Mouse (Mus musculus) CH12.LX (cell line): Measurements from ENCODE around the gene Pex11b. TPM values are rescaled to one million over a fixed set of nuclear protein-coding genes. Genes with fewer than 3 reads are reported as not detected.

ENCODE experiments used
- DNase-seq: peaks from one replicate; pipeline ENCODE4 v3.0.0-alpha.2; 2013; ENCODE audit errors: extremely low read depth
- H3K27ac ChIP-seq: 2 replicates; pipeline ENCODE4 v1.5.1; 2012; ENCODE audit warnings: low read depth, mild to moderate bottlenecking, control low read depth, moderate library complexity; ENCODE audit not compliant: insufficient read depth
- H3K27me3 ChIP-seq: replicated peaks from 2 replicates; pipeline ENCODE3; 2012; ENCODE audit warnings: inconsistent platforms
- H3K36me3 ChIP-seq, 2 experiments: replicated peaks in 1 of 2; 2 replicates each; pipeline versions ENCODE3 to v1.6.1; 2012; ENCODE audit warnings: inconsistent platforms in 1 of 2, low read length in 1 of 2, mild to moderate bottlenecking in 1 of 2, mixed read lengths in 1 of 2, moderate library complexity in 1 of 2; ENCODE audit not compliant: control insufficient read depth in 1 of 2, insufficient read depth in 1 of 2
- H3K4me1 ChIP-seq, 2 experiments: 2 replicates each; pipeline ENCODE4 v1.6.1; 2012; ENCODE audit warnings: inconsistent platforms in 1 of 2, moderate library complexity in 1 of 2; ENCODE audit not compliant: insufficient read depth in 2 of 2, control insufficient read depth in 1 of 2
- H3K4me2 ChIP-seq: 2 replicates; pipeline ENCODE4 v1.6.1; 2012; ENCODE audit warnings: low read depth, mild to moderate bottlenecking, control low read depth; ENCODE audit not compliant: poor library complexity, insufficient read depth, severe bottlenecking
- H3K4me3 ChIP-seq, 3 experiments: fragments of 150-350 bp in 1 of 3; sonication (generic) in 1 of 3; replicated peaks in 1 of 3; 2 replicates each; pipeline versions ENCODE3 to v1.5.1; 2011 to 2012; ENCODE audit warnings: low read depth in 2 of 3, low read length in 2 of 3, mild to moderate bottlenecking in 2 of 3, moderate library complexity in 2 of 3, control low read depth in 1 of 3, improper control_type of control experiment in 1 of 3, inconsistent platforms in 1 of 3, mixed read lengths in 1 of 3; ENCODE audit not compliant: poor library complexity in 1 of 3
- H3K79me2 ChIP-seq: replicated peaks from 2 replicates; pipeline ENCODE4 v1.6.1; 2012; ENCODE audit warnings: mild to moderate bottlenecking, moderate library complexity; ENCODE audit not compliant: control insufficient read depth, poor library complexity, insufficient read depth, severe bottlenecking; ENCODE audit errors: extremely low read depth
- H3K9ac ChIP-seq: 2 replicates; pipeline ENCODE4 v1.6.1; 2012; ENCODE audit warnings: low read depth, mild to moderate bottlenecking, control low read depth, moderate library complexity; ENCODE audit not compliant: insufficient read depth
- H3K9me3 ChIP-seq: replicated peaks from 2 replicates; pipeline ENCODE3; 2012; ENCODE audit warnings: low read length, inconsistent platforms, mixed read lengths
- ELF1 ChIP-seq: IDR thresholded peaks from 2 replicates; pipeline ENCODE4 v1.6.1; 2014; ENCODE audit warnings: low read depth, mild to moderate bottlenecking, inconsistent platforms, low read length, improper control_type of control experiment
- EP300 ChIP-seq: IDR thresholded peaks from 2 replicates; pipeline ENCODE4 v1.6.1; 2011; ENCODE audit warnings: low read length, improper control_type of control experiment
- ETS1 ChIP-seq: conservative IDR thresholded peaks from 2 replicates; pipeline ENCODE4 v1.6.1; 2012; ENCODE audit warnings: low read depth, mild to moderate bottlenecking, inconsistent platforms, low read length, improper control_type of control experiment, moderate library complexity
- IRF4 ChIP-seq: IDR thresholded peaks from 2 replicates; pipeline ENCODE4 v1.6.1; 2014; ENCODE audit warnings: low read depth, mild to moderate bottlenecking, inconsistent platforms, low read length, improper control_type of control experiment
- JUN ChIP-seq: IDR thresholded peaks from 2 replicates; pipeline ENCODE4 v1.6.1; 2011; ENCODE audit warnings: low read depth, mild to moderate bottlenecking, low read length, improper control_type of control experiment, moderate library complexity; ENCODE audit not compliant: insufficient read depth
- JUND ChIP-seq: conservative IDR thresholded peaks from 2 replicates; pipeline ENCODE4 v1.6.1; 2011; ENCODE audit warnings: low read depth, low read length, improper control_type of control experiment
- MAFK ChIP-seq: IDR thresholded peaks from 2 replicates; pipeline ENCODE4 v1.6.1; 2011; ENCODE audit warnings: low read length, improper control_type of control experiment; ENCODE audit not compliant: insufficient replicate concordance
- MEF2A ChIP-seq: IDR thresholded peaks from 2 replicates; pipeline ENCODE4 v1.6.1; 2014; ENCODE audit warnings: low read depth, mild to moderate bottlenecking, inconsistent platforms, low read length, improper control_type of control experiment, borderline replicate concordance
- MYC ChIP-seq: IDR thresholded peaks from 2 replicates; pipeline ENCODE4 v1.6.1; 2011; ENCODE audit warnings: low read depth, mild to moderate bottlenecking, improper control_type of control experiment, low read length
- NELFE ChIP-seq: IDR thresholded peaks from 2 replicates; pipeline ENCODE4 v1.6.1; 2011; ENCODE audit warnings: low read depth, low read length, improper control_type of control experiment
- NRF1 ChIP-seq: IDR thresholded peaks from 2 replicates; pipeline ENCODE4 v1.6.1; 2014; ENCODE audit warnings: low read depth, mild to moderate bottlenecking, inconsistent platforms, low read length, improper control_type of control experiment, moderate library complexity
- POLR2A ChIP-seq: IDR thresholded peaks from 2 replicates; pipeline ENCODE4 v1.6.1; 2011; ENCODE audit warnings: low read depth, mild to moderate bottlenecking, improper control_type of control experiment, low read length
- RAD21 ChIP-seq: IDR thresholded peaks from 2 replicates; pipeline ENCODE4 v1.6.1; 2011; ENCODE audit warnings: low read depth, mild to moderate bottlenecking, low read length, improper control_type of control experiment, moderate library complexity
- RCOR1 ChIP-seq: conservative IDR thresholded peaks from 2 replicates; pipeline ENCODE4 v1.6.1; 2012; ENCODE audit warnings: low read depth, mild to moderate bottlenecking, inconsistent platforms, low read length, improper control_type of control experiment
- SIN3A ChIP-seq: IDR thresholded peaks from 2 replicates; pipeline ENCODE4 v1.6.1; 2012; ENCODE audit warnings: low read length, improper control_type of control experiment, inconsistent platforms
- SMC3 ChIP-seq: IDR thresholded peaks from 2 replicates; pipeline ENCODE4 v1.6.1; 2011; ENCODE audit warnings: low read depth, low read length, improper control_type of control experiment
- TBP ChIP-seq: conservative IDR thresholded peaks from 2 replicates; pipeline ENCODE4 v1.6.1; 2011; ENCODE audit warnings: low read depth, low read length, improper control_type of control experiment
- TCF12 ChIP-seq: IDR thresholded peaks from 2 replicates; pipeline ENCODE4 v1.6.1; 2014; ENCODE audit warnings: low read depth, mild to moderate bottlenecking, inconsistent platforms, low read length, improper control_type of control experiment
- USF1 ChIP-seq: IDR thresholded peaks from 2 replicates; pipeline ENCODE4 v1.6.1; 2014; ENCODE audit warnings: low read depth, mild to moderate bottlenecking, inconsistent platforms, low read length, improper control_type of control experiment
- ZC3H11A ChIP-seq: IDR thresholded peaks from 2 replicates; pipeline ENCODE4 v1.6.1; 2012; ENCODE audit warnings: low read depth, mild to moderate bottlenecking, inconsistent platforms, low read length, improper control_type of control experiment
- dilution Hi-C: fragments of 300-500 bp; cut with MboI; formaldehyde crosslinking; loops from 2 replicates; pipeline ENCODE4 v1.14.3; 2020; ENCODE audit warnings: low sequenced_read_pairs; ENCODE audit not compliant: extremely low pct_unique_long_range_greater_than_20kb, extremely low pct_ligation_motif_present
- in situ Hi-C: fragments of 300-500 bp; cut with MboI; formaldehyde crosslinking; loops from 3 replicates; pipeline ENCODE4 v1.14.3; 2019; ENCODE audit warnings: low sequenced_read_pairs, low pct_ligation_motif_present, low pct_unique_long_range_greater_than_20kb, mixed read lengths
- polyA plus RNA-seq: library from polyadenylated mRNA; unstranded; fragments of >175 nt; gene quantifications from 2 replicates; pipeline ENCODE4 v1.2.1, GENCODE M21; 2012; ENCODE audit warnings: low read depth; ENCODE audit not compliant: insufficient read length
- total RNA-seq, 2 experiments: library from RNA; depleted of rRNA; stranded (reverse); fragments of 300-350 nt in 1 of 2; fragments of >200 nt in 1 of 2; gene quantifications; 2 replicates each; pipeline ENCODE4 v1.2.3; 2012 to 2014

The Pex11b gene
- total and polyA plus RNA-seq, 3 experiments: 23.4 to 33.1 (median 27.9) TPM

DNA sequence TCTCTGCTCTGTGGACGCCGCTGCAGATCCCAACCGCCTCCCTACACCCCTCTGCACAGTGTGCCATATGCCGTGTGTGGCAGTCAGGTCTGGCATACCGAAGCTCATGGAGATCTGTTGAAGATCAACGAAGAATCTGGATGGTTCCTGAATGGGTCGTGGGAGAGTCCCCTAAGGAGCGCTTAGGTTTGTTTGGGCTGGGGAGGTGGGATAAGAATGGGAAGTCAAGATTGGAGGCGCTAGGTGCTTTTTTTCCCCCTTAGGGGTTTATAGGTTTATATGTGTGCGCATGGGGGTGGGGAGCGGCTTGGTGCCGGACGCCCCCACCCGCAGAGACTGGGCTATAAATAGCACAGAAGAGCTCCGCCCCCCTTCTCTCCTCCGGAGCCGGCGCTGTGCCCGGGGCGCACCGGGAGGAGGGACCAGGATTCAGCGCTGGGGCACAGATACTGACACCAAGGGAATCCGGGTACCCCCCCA lies 38.9 kb upstream of the Pex11b start, which contains the start of gene Ankrd34a:
TSS of gene Ankrd34a (plus strand) at position 409 of the 480 bp plus-strand sequence.
- DNase-seq: no peak
- H3K4me1 ChIP-seq: peaks cover 2 to 21% of the 10 kb centered on the region in 2 experiments; a peak in 2 of 4 replicates
- H3K36me3 ChIP-seq: peaks cover 0 to 6% of the 10 kb centered on the region in 2 experiments
- no peaks in the 10 kb centered on the region for H3K79me2 ChIP-seq
- in situ Hi-C loops: no loop called here
- dilution Hi-C loops: no loop called here
- H3K4me2 ChIP-seq: no peak within 1 kb of the TSS
- H3K9me3 ChIP-seq: peaks cover 14% of the 10 kb centered on the region
- TF ChIP-seq SIN3A (no peak), ZC3H11A (no peak), MEF2A (no peak), NRF1 (no peak), MYC (no peak), SMC3 (no peak), USF1 (no peak), MAFK (no peak), TCF12 (no peak), RAD21 (no peak), JUN (no peak), ELF1 (no peak), POLR2A (no peak), ETS1 (no peak), RCOR1 (no peak), EP300 (no peak), JUND (no peak), NELFE (no peak), TBP (no peak), IRF4 (no peak)
- H3K27ac ChIP-seq: no peak within 1 kb of the TSS
- H3K4me3 ChIP-seq: no peak within 1 kb of the TSS
- no peaks in the 10 kb centered on the region for H3K27me3 ChIP-seq
- no peak within 1 kb of the TSS for H3K9ac ChIP-seq

DNA sequence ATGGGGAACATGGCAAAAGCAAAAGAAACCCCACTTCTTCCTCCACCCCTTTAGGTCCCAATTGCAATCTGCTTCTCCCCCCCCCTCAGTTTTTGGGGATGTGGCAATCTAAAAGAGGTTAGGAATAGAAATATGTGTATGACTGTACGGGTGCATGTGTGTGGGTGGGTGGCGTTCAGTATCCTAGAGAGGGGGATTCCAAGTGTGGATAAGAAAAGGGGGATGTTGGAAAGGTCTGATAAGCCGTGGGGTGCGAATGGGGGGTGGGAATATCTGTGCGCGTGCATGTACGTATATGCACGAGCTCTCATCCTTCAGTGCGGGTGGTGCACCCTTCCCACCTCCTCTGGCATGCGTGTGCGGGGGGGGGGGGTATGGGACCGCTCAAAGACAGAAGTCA lies 38.3 kb upstream of the Pex11b start:
- H3K4me1 ChIP-seq: peaks cover 2 to 24% of the 10 kb centered on the region in 2 experiments; a peak in 2 of 4 replicates
- H3K27me3 ChIP-seq: no peaks in the 10 kb centered on the region
- DNase-seq: no peak
- H3K9ac ChIP-seq: no peak overlapping the region
- peaks cover 0 to 6% of the 10 kb centered on the region in 2 experiments for H3K36me3 ChIP-seq
- in situ Hi-C loops: no loop called here
- H3K79me2 ChIP-seq: no peaks in the 10 kb centered on the region
- no peak overlapping the region for H3K4me2 ChIP-seq
- H3K9me3 ChIP-seq: peaks cover 14% of the 10 kb centered on the region
- H3K27ac ChIP-seq: no peak overlapping the region
- no peak for TF ChIP-seq MAFK
- no peak overlapping the region for H3K4me3 ChIP-seq
- dilution Hi-C loops: no loop called here
